In genomic region chr13:9882362-9883282, GRCm38 (mm10) we compare ENCODE assay signal across 7 mouse cellular contexts.
DNase-seq lines count a peak whose midpoint lies in the region; ATAC-seq lines count a peak whose summit lies in the region.

No protein-coding gene starts in this region.

- H3K4me1 ChIP-seq in hindbrain, embryonic 13.5 days (replicated peaks) = no peaks in the 10 kb centered on the region

- H3K27ac ChIP-seq in hindbrain, embryonic 13.5 days = no peak overlapping the region

- H3K27me3 ChIP-seq in hindbrain, embryonic 13.5 days = no peaks in the 10 kb centered on the region

- DNase-seq in ZHBTc4 (ENCODE audit: low read depth, low spot score) = peak; percentile 79
- DNase-seq in cerebellum, postnatal 14 days = peak; percentile 85 to 86
- DNase-seq in frontal cortex, postnatal 36 days (ENCODE audit: low spot score in 2 of 2) = peak; percentile 61 to 88
- DNase-seq in layer of hippocampus, adult 9-11 months = peak; percentile 72
- peak; percentile 82 for DNase-seq in lung, postnatal 14 days
- DNase-seq in retina, postnatal 1 day = peak; percentile 86

- H3K9me3 ChIP-seq in hindbrain, embryonic 13.5 days = no peaks in the 10 kb centered on the region

- WGBS in hindbrain, embryonic 13.5 days = 51% methylated on average over 15 of the region's 15 CpGs

- no peak overlapping the region for H3K4me2 ChIP-seq in hindbrain, embryonic 13.5 days

- no peak overlapping the region for H3K4me3 ChIP-seq in hindbrain, embryonic 13.5 days

- H3K36me3 ChIP-seq in hindbrain, embryonic 13.5 days = no peaks in the 10 kb centered on the region

- ATAC-seq in hindbrain, embryonic 13.5 days (ENCODE audit: low FRiP score) = peak; percentile 89

- H3K9ac ChIP-seq in hindbrain, embryonic 13.5 days = no peak overlapping the region
